Mouse (Mus musculus) adrenal gland, adult 2 months (tissue): Measurements from ENCODE around the gene Frmpd4. TPM values are rescaled to one million over a fixed set of nuclear protein-coding genes. Genes with fewer than 3 reads are reported as not detected.
A peak's percentile ranks its signal among the peaks of the same experiment; 100 is the strongest.

Experiments
- DNase-seq: peaks from one replicate; pipeline ENCODE4 v3.0.0; 2021
- long read RNA-seq: library from polyadenylated mRNA; stranded (forward); transcript quantifications from one replicate; pipeline ENCODE4 v2.0.0, GENCODE M21; 2021
- polyA plus RNA-seq: library from polyadenylated mRNA; depleted of rRNA; stranded (reverse); fragments of >200 nt; gene quantifications from 2 replicates; pipeline ENCODE4 v1.2.3, GENCODE M21; 2012; rRNA removed
- total RNA-seq, 2 experiments: library from RNA; stranded (reverse); gene quantifications; 2 replicates each; pipeline ENCODE4 v1.2.3; 2021

Gene Frmpd4
- total RNA-seq (1 to 10 TPM; 3.9 to 4.4 TPM), polyA plus RNA-seq (0.49 and 0.64 TPM in 2 replicates)
- long read RNA-seq: 0 reads

DNA sequence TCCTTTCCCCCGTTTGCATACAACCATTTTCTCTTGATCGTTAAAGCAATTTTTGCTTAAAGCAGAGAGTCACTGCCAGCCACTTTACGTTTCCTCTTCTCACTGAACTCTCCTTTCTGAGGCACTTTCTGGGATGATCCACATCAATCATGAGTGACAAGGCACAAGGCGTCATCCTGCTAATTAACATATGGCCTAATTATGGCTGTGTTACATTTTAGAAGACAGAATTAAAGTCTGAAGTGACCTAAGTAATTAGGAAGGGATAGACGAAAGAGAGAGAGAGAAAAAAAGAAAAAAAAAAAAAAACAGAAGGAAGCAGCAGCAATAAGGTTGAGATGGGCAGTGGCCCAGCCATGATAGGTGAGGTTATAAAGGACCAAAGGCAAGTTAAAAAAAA, at the start of gene Frmpd4:
Frmpd4 (minus strand) TSS at position 101 of the 400 bp plus-strand sequence.
- DNase-seq: no peak

DNA sequence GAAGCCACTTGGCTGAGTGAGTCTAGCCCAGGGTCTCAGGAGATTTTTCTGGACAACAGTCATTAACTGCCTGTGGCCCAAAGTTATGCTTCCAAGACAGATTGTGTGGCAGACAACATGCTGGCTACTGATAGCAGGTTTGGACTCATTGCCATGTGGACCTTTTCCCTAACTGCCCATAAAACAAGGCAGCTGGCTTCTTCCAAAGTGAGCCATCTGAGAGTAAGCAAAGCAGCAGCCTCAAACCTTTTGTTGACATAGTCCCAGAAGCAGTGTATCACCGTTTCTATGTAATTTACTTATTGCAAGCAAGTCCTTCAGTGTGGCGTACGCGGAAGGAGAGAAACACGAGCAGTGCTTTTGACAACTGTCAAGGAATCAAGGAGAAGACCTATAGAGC, 18.2 kb upstream of the Frmpd4 start:
- no peak for DNase-seq

DNA sequence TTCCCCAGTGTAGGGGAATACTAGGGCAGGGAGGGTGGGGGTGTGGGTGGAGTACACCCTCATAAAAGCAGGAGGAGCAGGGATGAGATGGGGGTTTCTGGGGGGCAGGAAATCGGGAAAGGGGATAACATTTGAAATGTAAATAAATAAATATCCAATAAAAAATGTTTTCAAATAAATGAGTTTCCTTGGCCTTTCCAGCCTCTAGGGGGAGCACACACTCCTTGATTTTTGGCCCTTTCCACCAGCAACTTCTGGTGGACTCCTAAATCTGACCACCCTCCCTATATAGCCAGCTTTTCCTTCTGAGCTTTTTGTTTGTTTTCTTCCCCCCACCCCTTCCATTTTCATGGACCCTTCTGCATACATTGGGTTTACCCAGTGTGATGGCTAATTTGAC, 7.3 kb upstream of the Frmpd4 start:
- DNase-seq: no peak

DNA sequence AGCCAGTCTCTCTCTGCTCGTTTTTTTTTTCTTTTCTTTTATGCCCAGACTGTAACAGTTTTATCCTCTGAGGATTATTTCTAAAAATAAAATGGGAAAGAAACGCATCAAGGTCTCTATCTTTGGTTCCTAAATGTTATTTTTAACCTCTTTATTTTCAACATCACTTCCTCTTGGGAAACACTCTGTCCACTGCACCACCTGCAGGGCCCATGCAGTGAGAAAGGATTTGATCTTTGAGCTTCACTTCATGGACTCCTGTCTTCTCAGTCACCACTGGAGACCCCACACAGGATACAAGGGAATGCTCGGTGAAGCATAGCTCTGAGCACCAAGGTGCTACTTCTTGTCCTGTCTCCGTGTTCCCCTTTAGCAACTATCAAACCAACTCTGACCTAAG, 5.2 kb downstream of the Frmpd4 start:
- no peak for DNase-seq

DNA sequence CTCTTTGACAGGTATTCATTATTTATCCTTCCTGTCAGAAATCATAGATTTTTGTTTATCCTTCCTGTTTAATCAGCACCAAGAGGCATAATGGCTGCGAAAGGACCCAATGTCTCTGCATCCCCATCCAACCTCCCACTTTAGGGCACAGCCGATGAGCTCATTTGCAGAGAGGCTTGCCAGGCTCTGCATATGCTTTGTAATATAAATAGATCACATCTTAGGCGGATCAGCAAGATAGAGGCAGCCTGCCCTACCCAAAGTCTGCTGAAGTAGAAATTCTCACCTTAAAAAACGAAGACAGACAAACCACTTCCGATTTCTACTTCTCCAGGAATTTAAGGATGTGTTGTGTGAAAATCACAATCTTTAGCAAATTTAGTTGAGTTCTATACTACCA, 7.8 kb downstream of the Frmpd4 start:
- no peak for DNase-seq

DNA sequence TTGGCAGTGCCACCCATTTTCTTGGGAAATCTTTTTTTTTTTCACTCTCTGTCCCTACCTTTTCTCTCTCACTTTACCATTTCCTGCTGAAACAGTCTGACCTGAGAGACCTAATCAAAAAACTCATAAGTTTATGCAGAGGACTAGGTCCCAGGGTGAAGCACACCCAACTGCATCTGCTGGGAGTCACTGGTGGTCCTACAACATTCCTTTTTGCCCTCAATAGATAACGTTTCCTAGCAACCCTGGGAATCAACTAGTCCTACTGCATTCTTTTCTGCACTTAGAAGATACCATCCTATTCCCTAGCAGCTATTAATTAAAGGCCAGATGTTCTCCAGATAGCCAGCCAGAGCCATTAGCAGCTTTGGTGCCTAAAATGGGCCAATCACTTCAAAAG, 71.8 kb downstream of the Frmpd4 start:
- no peak for DNase-seq

DNA sequence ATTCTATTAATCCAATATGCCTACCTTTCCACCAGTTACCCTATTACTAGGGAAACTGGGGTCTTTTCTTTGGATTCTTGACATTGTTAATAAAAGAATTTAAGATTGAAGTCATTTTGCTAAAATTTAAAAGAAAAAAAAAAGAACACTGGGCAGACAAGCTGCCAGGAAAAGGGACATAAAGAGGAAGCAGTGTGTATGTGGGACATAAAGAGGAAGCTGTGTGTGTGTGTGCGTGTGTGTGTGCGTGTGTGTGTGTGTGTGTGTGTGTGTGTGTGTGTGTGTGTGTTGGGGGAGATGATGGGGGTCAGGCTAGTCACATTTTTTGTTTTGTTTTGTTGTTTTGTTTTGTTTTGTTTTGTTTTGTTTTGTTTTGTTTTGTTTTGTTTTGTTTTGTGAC, 121.8 kb downstream of the Frmpd4 start:
- no peak for DNase-seq

DNA sequence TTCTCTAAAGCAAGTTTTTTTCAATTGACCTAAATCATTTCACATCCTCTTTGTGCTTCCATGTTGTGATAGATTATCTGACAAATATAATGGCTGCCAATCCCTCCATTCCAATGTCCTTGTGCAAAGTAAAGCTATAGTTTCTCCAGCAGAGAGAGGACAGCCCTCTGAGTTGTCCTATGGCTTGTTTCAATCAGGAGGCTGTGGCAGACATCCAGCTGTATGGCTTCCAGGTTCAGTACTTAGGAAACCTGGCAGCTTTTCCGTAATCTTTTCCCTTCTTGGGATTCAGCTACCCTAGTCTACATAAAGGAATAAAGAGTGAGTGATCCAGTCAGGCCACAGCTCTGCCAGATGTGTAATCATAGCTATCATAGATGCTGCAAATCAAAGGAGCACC, 145.8 kb downstream of the Frmpd4 start:
- DNase-seq: no peak

DNA sequence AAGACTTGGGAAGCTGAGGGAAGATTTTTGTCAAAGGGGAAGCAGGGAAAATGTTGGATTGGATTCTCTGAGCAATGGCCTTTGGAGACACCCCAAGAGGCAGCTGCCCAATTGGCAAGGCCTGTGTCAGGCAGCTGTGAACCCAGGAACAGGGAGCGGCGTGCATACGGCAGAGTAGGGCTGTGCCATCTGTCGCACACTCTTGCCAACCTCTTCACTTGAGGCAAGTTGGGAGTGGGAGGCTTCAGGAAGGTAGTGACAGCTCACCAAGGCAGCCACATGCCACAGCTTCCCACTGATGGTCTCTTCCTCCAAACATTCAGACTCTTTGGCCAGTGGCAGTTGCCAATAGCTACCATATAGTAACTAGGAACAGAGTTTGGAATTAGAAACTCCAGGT, 147.2 kb downstream of the Frmpd4 start:
- DNase-seq: no peak

DNA sequence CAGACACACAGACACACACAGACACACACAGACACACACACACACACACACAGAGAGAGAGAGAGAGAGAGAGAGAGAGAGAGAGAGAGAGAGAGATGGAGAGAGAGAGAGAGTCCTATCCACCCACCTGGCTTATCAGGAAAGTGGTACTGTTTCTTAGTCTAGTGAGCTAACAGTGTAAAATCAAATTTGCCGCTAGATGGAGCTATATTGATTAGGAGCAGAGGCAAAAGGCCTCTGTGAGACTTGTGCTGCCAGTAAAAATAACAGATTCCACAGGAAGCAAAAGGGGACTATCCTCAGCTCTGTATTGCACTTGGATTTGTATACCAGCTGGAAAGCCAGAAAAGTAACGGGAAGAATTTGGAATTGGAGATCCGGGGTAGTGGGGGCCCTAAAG, 161.6 kb downstream of the Frmpd4 start:
- DNase-seq: no peak

DNA sequence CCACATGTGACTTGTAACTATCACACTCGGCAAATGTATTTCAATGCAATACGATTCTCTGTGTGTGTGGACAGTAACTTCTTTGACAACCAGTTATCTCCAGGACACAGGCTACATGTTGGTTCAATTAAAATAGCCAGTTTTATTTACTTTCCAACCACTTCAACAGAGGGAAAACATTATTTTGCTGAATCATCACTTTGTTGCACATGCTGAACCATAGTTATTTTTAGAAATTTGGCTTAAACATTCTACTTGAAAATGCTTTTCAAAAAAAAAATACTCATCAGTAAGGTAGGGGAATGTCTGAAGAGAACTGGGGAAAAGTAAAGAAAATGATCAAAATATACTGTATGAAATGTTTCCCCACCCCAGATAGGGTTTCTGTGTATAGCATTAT, 173.5 kb downstream of the Frmpd4 start:
- no peak for DNase-seq

DNA sequence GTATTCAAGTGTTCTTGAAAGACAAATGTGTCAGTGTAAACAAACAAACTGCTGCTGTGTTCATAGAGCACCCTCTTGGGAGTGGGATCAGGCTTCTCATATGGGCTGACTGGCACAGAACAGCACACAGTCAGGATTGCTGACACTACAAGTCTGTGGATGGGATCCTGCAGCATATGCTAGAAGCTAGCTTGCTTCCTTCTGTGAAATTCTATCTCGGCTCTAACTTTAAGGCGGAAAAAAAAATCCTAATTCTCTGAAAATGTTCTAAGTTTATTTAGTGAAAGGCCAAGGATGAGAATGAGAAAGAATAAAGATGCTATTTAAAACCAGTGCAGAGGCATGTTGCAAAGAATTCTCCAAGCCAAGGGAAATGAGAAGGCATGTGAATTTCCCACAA, 226.6 kb downstream of the Frmpd4 start:
- no peak for DNase-seq

DNA sequence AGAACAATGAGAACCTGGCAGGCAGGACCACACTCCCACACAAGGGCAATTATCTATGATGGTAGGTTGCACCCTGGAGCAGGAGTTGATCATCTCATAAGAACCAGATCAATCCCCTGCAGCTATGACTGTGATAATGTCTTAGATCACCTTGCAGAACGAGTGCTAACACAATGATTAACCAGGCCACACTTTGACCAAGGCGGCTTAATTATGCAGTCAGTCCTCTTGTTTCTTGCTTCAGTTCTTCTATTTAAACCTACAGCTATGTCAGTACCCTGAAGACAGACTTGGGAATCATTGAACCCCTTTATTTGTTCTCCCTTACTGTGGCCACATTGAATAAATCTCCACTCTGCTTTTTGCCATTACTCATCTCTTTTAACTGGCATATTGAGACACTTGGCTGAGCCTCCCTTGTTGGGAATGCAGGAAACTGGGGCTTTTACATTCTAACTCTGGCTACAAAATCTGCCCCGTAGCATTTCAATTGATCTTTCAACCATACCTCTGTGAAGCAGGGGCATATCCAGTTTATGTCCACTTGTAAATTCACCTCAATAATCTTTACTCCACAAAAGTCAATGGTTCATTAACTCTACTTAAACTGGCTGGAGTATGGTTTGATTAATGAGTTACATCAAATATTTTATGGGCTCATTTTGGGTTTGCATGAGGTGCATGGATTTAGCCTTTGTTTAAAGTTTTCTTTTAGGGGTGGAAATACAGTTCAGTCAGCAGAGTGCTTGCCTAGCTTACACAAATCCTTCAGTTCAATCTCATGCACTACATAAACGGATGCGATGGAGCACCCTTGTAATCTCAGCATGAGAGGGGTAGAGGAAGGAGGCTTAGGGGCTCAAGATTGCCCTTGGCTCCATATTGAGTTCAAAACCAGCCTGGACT, 227.5 kb downstream of the Frmpd4 start:
- no peak for DNase-seq

DNA sequence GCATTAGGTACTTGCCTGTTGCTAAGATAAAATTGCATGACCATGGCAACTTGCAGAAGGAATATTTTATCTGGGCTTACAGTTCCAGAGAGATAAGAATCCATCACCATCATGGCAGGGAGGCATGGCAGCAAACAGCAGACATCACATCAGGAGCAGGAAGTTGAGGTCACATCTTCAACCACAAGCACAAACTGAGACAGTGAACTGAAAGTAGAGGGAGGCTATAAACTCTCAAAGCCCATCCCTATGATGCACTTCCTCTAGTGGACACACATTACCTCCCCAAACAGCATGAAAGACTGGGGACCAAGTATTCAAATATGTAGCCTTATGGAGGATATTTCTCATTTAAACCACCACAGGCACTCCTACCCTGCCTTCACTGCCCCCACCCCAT, 238.8 kb downstream of the Frmpd4 start:
- DNase-seq: no peak

DNA sequence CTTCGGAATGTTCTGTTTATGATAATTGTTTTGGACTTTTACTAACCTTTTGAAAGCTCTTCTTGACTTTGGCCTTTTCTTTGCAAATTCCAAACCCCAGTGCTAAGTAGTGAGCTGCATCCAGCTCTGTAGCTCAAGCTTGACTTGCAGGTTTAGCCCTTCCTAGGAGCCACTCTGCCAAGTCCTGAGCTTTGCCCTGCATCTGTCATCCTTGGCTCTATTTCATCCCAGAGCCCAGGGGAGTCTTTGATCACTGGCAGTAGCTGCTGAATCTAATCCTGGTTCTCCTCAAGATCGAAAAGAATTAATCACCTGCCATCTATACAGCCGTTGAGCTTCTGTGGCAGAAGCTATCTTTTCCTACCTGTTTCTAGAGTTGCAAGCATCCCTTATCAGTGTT, 251.9 kb downstream of the Frmpd4 start:
- DNase-seq: no peak

DNA sequence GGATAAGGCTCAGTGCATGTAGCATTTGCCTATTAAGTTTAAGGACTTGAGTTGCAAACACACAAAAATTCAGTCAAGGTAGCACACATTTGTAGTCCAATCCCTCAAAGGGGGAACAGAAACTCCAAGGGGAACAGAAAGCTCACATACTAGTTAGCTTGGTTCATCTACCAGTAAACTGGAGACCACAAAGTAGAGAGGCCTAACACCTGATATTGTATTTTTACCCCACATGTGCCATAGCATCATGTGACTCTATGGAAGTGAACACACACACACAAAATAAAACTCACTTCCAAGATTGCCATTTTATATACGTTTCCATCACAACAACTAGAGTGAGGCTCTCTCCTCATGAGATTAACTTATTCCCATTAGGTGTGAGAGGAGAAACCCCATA, 264.9 kb downstream of the Frmpd4 start:
- no peak for DNase-seq

DNA sequence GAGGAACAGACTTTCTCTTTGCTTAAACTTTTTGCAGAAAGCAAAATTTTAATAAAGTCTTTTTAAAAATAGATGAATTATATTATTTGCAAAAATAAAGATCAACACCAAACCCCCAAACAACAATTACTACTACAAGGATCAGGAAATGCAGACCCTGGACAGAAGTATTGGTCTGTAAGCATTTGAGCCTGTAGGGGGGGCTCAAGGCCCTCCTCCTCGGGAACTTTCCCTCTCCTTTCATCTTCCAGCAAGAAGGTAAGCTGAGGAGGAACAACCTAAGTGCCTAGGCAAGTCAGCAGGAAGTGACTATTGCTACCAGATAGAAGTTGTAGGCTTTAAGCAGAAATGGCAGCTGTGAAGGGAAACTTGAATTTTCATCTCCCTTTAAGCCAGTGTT, 266.9 kb downstream of the Frmpd4 start:
- DNase-seq: no peak

DNA sequence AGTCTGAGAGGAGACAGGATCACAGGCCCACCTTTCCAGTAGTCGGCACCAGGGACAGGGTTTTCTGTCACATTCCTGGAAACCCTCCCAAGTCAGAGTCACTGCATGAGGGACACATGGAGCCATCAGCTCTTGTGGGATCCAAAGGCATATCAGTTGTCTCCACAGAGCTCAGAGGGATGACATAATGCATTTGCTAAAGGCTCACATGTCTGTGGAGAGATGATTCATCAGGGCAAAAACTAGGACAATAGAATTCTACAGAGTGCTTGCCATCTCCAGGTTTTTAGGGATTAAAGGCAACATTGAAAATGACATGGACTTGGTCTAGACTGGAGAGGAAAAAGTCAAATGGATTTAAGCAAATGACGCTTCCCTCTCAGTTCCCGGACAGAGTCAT, 284.5 kb downstream of the Frmpd4 start:
- peak; percentile 3 for DNase-seq

DNA sequence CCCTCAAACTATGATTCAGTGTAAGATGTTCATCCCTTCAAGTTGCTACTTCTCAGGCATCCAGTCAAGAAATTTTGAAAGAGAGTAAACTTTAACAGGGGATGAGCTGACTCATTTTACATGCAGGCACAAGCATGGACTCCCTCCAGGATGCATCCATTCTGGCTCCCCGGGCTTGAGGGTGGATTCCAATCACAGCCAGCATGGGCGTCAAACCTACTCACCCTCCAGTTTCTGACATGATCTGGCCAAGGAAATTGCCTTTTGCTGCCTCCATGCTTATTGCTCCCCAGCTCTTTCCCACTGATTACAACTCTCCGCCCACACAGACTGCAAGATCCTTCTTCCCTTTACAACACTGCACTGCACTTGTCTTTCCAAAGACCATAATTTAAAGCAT, 370.0 kb downstream of the Frmpd4 start:
- no peak for DNase-seq

DNA sequence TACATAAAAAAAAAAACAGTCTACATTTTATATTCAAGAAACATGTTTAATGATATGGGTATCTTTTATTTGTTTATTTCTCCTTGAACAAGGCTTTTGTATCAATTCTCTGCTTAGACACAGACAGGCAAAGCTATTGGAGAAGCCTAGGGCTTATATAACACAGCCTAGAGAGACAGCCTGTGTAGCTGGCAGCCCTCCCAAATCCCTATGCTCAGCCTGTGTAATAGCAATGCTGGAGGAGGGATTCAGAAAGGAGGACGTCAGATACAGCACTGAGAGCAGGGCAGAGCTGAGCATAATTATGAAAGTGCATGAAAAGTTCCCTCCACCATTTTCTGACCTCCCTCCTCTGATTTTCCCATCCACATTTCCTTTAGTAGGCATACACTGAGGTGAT, 385.1 kb downstream of the Frmpd4 start:
- no peak for DNase-seq

DNA sequence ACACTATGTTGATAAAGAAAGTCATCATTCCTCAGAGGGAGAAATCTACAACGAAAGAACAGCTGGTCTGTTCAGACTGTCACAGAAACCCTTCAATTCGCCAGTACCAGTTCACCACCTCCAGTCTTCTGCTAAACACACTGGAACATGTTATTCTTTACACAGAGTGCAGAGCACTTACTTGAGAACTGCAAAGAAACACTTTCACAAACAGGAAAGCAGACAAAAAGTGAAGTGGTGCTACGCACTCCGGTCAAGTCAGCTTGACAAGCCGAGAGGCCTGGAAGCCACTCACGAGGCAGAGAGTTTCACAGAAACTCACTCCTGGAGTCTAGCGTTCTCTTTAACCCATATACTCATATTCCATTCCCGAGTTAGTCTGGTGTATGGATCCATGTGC, 387.5 kb downstream of the Frmpd4 start:
- no peak for DNase-seq

DNA sequence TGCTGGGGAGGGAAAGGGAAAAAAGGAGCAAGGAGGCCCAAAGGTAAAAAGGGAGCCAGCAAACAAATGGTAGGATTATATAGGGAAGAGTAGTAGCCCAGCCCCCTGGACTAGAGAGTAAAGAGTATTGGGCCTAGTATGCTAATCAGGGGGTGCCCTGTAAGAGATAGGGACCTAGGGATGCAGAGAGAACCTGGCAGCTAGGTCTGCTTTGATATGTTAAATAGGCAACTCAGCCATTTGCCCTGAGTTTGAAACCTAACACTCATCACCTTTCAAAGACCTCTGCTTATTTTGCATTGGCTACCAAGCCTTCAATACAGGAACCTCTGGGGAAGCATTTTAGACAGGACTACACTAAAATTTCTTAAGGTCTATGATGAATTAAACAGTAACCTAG, 414.0 kb downstream of the Frmpd4 start:
- DNase-seq: no peak

DNA sequence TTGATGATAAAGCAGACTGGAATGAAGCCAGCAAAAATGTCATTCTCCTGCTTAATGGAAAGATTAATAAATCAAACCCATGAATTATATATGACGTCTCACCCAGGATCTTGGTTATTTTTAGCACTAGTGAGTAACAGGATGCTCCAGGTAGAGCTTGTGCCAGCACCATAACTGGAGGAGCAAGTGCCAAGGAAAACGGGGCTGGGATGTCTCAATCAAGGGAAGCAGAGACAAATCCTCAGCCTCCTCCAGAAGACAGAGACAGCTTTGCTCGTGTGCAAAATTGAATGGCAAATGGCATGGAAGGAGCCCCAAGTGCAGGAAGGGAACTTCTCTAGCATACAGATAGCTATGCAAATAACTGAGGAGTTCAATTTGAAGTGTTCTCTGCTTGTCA, 418.2 kb downstream of the Frmpd4 start:
- DNase-seq: no peak

DNA sequence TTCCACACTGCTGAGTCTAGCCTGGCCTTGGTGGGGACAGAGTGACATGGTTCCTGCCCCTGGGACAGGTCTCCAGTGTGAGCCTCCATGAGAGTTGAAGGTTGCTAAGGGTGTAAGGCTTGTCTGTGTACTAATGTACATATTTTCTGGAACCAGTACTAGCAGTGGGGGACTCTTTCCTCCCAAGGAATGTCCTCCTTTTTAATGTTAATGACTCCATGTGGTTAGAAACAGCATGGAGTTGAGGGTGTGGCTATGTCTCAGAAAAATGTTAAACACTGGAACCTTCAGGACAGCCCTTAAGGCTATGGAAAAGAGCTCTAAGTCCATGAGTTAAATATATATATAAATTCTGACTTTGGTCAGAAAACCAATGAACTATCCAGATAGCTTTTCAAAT, 436.0 kb downstream of the Frmpd4 start:
- no peak for DNase-seq
